Mouse (Mus musculus): ENCODE results near the gene Mtch1.
"Not testable (repeated sequence)": the region's sequence is repeated elsewhere in the genome, so short reads cannot be mapped to it uniquely, and the experiment has no call there.

Mtch1 gene

DNA sequence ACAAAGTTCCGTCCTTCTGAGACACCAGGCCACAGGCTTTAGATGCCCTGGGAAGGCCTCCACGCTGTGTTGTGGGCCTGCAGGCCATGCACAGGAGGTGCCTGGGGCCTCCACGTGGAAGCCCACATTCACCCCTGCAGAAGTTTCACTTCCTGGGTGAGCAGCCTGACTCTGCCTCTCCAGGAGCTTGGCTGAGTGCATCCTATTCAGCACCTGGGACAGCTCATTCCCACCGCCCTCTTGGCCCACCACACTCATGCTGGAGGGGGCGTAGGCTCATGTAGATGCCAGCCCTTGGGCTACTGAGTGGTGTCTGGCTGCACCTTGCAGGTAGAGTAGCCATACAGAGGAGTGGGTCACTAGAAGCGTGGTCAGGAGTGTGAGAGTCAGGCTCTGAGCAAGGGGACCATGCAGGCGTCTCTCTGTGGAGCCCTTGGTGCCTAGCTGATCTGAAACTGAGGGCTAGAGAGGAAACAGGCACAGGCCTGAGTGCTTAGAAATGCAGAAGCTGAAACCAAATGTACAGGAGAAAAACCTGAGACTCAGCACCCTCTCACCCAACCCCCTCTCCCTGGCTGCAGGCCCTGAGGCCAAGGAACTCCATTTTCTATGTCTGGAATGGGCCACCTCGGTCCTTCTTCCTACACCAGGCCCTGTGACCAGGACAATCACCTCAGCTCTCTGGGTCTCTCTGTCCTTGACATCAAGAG lies 14.4 kb upstream of the Mtch1 start:
- DNase-seq (ENCODE audit: inconsistent ontology term), result no peak

- DNase-seq (ENCODE audit: inconsistent ontology term), result no peak
Observed at GRCm38 (mm10) chr17:29360761-29361221, 13.1 kb upstream of the Mtch1 start, which contains the start of gene Fgd2. Gene Fgd2 (plus strand): TSS chr17:29360914.

- no peak for DNase-seq (ENCODE audit: inconsistent ontology term)
Observed at GRCm38 (mm10) chr17:29358928-29359327, 11.2 kb upstream of the Mtch1 start.

DNA sequence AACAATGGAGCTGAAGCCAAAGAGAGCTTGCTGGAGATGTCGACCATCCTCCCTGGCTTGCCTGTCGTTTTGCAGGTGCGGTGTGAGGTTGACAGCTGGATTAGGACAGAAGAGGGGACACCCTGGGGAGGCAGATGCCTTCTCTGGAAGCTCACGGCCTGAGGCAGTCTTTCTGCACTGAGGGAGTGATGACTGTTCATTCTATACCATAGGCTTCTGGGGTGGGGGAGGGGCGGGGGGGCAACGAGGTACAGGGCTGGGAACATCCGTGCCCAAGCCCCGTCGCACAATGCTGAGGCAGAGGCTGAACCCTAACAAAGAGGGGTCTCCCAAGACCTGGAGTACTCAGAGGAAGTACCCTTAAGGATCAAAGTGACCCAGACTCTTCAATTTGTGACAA lies 9.1 kb upstream of the Mtch1 start:
- peak; percentile 12 for DNase-seq (ENCODE audit: inconsistent ontology term)

GRCm38 (mm10) chr17:29356479-29356856 lies 8.7 kb upstream of the Mtch1 start:
- no peak for DNase-seq (ENCODE audit: inconsistent ontology term)

DNA sequence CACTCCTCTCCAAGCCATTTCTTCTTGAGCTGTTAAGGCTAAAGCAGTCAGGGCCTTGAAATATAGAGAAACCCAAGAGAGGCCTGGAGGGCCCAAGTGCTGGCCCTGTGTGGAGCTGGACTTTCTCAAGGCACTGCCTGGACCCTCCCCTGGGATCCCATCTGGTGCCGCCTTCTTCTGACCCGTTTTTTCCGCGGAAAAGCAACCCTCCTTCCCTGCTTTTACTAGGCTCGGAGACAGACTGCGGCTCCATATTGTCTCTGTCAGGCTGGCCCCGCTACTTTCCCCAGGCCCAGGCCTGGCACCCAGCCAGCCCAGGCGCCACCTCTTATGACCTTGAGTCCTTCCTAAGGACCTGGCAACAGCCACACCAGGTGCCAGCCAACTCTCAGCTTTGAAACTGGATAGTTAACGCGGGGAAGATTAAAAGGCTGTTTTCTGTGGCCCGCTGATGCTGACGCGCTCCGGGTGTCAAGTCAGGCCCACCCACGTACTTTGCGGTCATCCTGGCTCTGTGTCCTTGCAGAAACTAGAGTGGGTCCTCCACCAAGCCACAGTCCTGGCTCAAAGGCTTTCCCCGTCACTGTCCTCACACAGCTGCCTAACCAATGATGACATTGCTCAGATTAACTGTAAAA lies 8.2 kb upstream of the Mtch1 start:
- DNase-seq (ENCODE audit: inconsistent ontology term), result peak; percentile 88

DNA sequence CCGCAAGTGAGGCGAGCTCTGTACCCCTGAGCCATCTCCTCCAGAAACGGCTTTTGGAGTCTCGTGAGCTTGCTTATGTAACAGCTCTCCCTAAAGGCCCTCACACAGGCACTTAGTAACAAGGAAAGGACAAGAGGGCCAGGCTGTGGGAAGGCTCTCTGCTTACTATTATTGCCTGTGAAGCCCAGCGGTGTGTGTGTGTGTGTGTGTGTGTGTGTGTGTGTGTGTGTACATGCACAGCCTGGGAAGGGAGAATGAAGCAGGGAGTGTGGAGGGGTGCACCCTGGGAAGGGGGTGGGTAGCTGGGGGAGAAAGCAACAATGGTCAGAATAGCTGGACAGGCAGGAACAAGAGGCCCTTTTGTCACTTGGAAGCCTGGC lies 7.7 kb upstream of the Mtch1 start:
- DNase-seq (ENCODE audit: inconsistent ontology term), result no peak

DNA sequence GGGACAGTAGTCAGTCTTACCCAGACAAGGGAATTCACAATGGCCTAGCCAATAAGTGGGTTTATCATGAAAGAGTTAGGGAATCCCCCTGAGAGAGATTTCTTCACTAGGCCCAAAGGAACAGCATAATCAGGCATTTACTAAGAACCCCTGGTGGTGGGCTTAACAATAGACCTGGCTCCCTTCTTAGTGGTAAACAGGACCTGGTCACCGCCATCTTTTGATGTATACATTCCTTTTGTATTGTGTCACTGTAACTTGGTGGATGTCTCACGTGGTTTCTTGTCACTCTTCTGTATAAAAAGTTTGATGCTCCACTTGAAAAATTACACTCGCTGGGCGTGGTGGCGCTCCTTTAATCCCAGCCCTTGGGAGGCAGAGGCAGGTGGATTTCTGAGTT lies 3.3 kb upstream of the Mtch1 start:
- DNase-seq (ENCODE audit: inconsistent ontology term), result not testable (repeated sequence)

DNA sequence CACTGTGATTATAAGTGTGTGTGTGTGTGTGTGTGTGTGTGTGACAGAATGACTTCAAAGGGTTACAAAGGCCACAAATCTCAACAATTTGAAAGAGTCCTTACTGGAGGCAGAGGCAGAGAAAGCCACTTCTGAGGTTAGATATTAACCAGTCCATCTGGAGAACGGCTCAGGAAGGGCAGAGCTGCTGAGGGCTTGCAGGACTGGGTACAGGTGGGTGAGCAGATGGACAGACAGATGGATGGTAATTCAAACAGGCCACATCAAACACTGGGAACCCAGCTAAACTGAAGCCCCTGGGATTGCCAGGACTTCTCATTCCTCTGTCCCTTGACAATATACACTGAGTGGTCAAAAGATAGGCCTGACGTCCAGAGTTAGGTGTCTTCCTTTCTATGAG lies 1.3 kb upstream of the Mtch1 start:
- no peak for DNase-seq (ENCODE audit: inconsistent ontology term)

DNA sequence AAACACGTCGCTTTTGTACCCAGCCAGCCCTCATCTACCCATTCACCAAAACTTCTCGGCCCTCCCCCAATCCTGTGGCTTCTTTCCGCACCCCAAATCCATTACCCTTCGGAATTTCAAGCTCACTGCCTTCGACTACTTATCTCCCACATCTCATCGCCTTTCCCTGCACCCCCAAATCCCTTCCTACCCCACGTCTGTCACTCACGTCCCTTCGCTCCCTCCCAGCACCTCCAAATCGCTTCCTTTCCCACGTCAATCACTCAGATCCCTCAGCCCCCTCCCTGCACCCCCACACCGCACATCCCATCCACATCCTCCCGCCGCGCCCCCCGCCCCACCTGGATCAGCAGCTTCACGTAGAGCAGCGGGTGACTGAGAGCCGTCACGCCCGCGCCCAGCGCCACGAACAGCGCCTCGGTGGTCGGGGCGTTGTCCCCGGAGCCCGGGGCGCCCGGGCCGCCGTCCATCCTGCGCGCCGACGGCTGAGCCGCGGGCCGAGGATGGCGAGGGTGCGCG lies 549 bp downstream of the Mtch1 start:
- DNase-seq (ENCODE audit: inconsistent ontology term), result peak; percentile 30

GRCm38 (mm10) chr17:29346496-29347125 lies 1.1 kb downstream of the Mtch1 start:
- peak; percentile 68 for DNase-seq (ENCODE audit: inconsistent ontology term)

DNA sequence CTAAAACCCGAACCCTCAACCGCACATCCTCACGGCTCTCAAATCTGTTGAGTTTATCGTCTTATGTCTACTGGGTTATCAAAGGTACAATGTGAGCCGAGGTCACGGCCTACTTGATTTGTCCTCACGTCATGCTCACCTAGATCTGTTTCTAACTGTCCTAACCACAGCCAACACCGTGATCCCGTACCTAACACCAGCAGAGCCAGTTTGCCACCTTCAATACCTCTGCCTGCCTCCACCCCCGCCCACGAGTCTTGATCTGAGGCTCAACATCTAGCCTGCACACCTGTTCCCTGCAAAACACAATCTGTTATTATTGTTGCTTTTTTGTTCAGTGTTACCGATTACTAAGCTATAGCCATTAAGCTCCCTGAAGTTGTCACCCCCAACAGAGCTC lies 2.5 kb downstream of the Mtch1 start:
- no peak for DNase-seq (ENCODE audit: inconsistent ontology term)

- DNase-seq (ENCODE audit: inconsistent ontology term), result no peak
Observed at GRCm38 (mm10) chr17:29343241-29343640, 4.5 kb downstream of the Mtch1 start.

GRCm38 (mm10) chr17:29342010-29342910 lies 5.5 kb downstream of the Mtch1 start:
- peak; percentile 66 for DNase-seq (ENCODE audit: inconsistent ontology term)

- DNase-seq (ENCODE audit: inconsistent ontology term), result peak; percentile 23
Observed at GRCm38 (mm10) chr17:29341591-29342003, 6.1 kb downstream of the Mtch1 start.

DNA sequence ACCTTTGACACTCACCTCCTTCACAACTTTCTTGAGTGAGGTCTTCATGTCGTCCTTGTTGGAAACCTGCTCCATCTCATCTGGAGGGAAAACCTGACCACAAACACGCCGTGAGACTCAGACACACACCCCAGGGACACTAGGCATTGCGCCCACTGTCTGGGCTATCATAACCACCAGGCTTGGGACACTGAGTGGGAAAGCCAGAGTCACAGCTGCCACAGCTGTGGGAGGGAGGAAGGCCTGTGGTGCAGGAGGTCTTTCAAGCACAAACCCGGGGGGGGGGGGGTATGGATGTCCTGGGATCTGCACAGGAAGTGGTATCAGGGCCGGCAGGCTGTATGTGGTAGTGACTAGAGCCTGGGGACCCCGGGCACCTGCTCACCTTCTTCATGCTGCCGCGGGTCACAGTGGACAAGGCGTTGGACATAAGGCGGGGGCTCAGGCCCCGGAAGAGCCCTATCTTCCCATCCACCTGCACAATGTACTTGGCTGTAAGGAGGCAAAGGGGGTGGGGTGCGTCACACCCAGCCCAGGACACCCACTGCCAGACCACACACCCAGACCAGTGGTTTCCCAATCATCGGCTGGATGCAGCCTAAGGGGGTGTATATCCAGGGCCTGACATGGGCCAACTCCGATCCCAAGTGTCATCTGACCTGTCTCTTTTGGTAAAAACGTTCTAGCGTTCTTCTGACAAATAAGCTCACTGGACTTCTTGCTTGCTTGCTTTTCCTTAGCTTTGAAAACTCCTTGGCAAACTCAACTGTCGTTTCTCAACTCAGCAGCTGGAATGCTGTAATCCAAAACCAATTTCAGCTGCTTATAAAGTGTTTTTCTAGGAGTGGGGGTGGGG lies 7.1 kb downstream of the Mtch1 start:
- DNase-seq (ENCODE audit: inconsistent ontology term), result no peak

DNA sequence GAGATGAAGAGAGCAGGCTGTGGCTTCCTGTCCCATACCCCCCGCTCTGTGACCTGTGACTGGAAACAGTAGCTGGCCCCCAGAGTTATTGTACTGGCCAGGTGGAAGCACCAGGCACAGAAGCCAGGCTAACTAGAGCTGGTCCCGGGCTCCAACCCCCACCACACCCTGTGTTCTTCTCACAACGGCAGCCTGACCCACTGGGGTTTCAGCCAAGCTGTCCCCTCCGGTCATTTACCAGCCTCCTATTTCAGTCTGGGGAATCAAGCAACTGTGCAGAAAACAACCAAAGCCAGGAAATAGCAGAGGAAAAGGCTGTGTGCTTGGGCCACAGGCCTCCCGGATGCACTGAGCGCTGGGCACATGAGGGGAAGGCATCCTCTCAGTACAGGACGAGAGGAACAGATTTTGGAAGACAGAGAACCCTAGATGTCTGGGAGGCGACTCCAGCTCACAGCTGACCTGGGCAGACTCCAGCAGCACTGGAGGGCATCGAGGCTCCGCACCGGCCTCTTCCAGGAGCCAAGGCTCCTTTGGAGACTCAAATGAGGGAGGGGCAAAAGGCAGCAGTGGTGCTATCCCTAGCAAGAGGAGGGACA lies 8.5 kb downstream of the Mtch1 start:
- DNase-seq (ENCODE audit: inconsistent ontology term), result peak; percentile 73

- DNase-seq (ENCODE audit: inconsistent ontology term), result peak; percentile 81
Observed at GRCm38 (mm10) chr17:29337979-29338823, 9.5 kb downstream of the Mtch1 start.

GRCm38 (mm10) chr17:29336266-29336990 lies 11.3 kb downstream of the Mtch1 start:
- no peak for DNase-seq (ENCODE audit: inconsistent ontology term)

Data from Muller cell, postnatal 12 days (primary cell).